In genomic region chr1:57995432-57996132, GRCm38 (mm10) we compare ENCODE assay signal across 8 mouse cellular contexts. TPM values are rescaled to one million over a fixed set of nuclear protein-coding genes. Genes with fewer than 3 reads are reported as not detected.
DNase-seq lines count a peak whose midpoint lies in the region; ATAC-seq lines count a peak whose summit lies in the region.

Sgo2a (plus strand) TSS chr1:57995971.

- WGBS in lung, embryonic 16.5 days: 6% methylated on average over 30 of the region's 30 CpGs

- no peaks in the 10 kb centered on the region for H3K9me3 ChIP-seq in lung, embryonic 16.5 days (ENCODE audit: control insufficient read depth, low read length)

- H3K4me1 ChIP-seq in lung, embryonic 16.5 days (replicated peaks; ENCODE audit: control insufficient read depth, insufficient read depth, low read length): peaks cover 11% of the 10 kb centered on the region

- peak within 1 kb of the TSS; percentile 97 for H3K4me3 ChIP-seq in lung, embryonic 16.5 days (ENCODE audit: low read length)

- no peaks in the 10 kb centered on the region for H3K27me3 ChIP-seq in lung, embryonic 16.5 days (ENCODE audit: control insufficient read depth, insufficient read depth, low read depth, low read length)

- DNase-seq in MEL-GATA-1-ER (ENCODE audit: extremely low read depth, low read depth): peak; percentile 92
- peak; percentile 87 for DNase-seq in cerebellum, adult 8-10 months
- DNase-seq in forelimb bud, embryonic 11.5 days (ENCODE audit: low read depth, low spot score): peak; percentile 96
- DNase-seq in layer of hippocampus, adult 9-10 months (ENCODE audit: low spot score): peak; percentile 70
- peak; percentile 67 for DNase-seq in ovary, postnatal 10 days (ENCODE audit: low spot score)
- peak; percentile 84 to 95 for DNase-seq in thymus, postnatal 10 days (ENCODE audit: low spot score in 2 of 2)

- peak within 1 kb of the TSS; percentile 84 for H3K4me2 ChIP-seq in lung, embryonic 16.5 days (ENCODE audit: low read depth, low read length)

- peak; percentile 99 to 100 for ATAC-seq in hematopoietic stem cell, adult 5-6 weeks (replicated peaks in 1 of 2; ENCODE audit: insufficient read depth in 1 of 2, low FRiP score in 2 of 2, low TSS enrichment in 1 of 2, low read depth in 1 of 2, poor library complexity in 2 of 2, severe bottlenecking in 2 of 2)
- ATAC-seq in lung, embryonic 16.5 days (ENCODE audit: low read depth): peak; percentile 98

- H3K9ac ChIP-seq in lung, embryonic 16.5 days (ENCODE audit: low read length): peak within 1 kb of the TSS; percentile 89

- H3K36me3 ChIP-seq in lung, embryonic 16.5 days (ENCODE audit: control insufficient read depth, insufficient read depth, low read length): no peaks in the 10 kb centered on the region

- H3K27ac ChIP-seq in lung, embryonic 16.5 days (ENCODE audit: low read length): peak within 1 kb of the TSS; percentile 88

RNA-seq across cellular contexts. Expression of gene Sgo2a, which starts in this region (rescaled TPM):
- total RNA-seq in hematopoietic stem cell, adult 5-6 weeks (2017): 19.0 and 20.4 TPM in 2 replicates
- polyA plus RNA-seq in lung, embryonic 16.5 days (2015; fragmentation: Nextera tagmentation; extraction: Ambion mirVana): 21.8 and 24.5 TPM in 2 replicates

Comparison
In these comparisons a context has a peak if more than half of its experiments do, and no peak if none do; other contexts are left out.
1. Peak in every context shown above with its lines: DNase-seq, ATAC-seq, H3K4me3 ChIP-seq and H3K27ac ChIP-seq.